Mouse (Mus musculus): Measurements from ENCODE around the gene Cel.
"Not testable (repeated sequence)": the region's sequence is repeated elsewhere in the genome, so short reads cannot be mapped to it uniquely, and the experiment has no call there.

The Cel gene

GRCm38 (mm10) chr2:28525219-28525942 lies 37.8 kb downstream of the Cel start:
- in situ Hi-C loops (cut with MboI; ENCODE audit: unreplicated experiment in 2 of 2): loop anchor here in 1 of 2 experiments (25.0 kb wide), 1 partner anchor 1213 kb away; no protein-coding TSS in a partner anchor

GRCm38 (mm10) chr2:28524406-28524805 lies 38.8 kb downstream of the Cel start:
- in situ Hi-C loops (cut with MboI; ENCODE audit: unreplicated experiment in 2 of 2): no loop called here

DNA sequence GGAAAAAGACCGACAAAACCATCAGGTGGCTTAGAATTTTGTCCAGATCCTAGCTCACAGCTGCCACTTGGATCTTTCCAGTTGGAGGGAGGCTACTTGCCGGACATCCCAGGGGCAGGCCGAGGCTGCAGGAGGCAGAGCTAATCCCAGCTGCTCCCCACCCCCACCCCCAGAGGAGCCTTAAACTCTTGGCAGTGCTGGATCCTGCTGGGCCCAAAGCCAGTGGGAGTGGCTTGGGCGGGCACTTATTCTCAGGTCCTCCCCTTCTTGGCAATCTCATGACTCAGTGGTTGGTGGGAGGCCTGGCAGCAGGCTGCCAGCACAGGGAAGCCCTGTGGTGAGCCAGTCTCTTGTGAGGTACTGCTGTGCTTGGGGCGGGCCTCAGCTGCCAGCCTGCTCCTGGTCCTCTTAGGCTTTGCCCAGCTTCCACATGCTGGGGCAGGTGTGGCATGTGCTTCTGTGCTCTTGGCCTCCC lies 39.5 kb downstream of the Cel start:
- in situ Hi-C loops (cut with MboI; ENCODE audit: unreplicated experiment in 2 of 2): no loop called here

DNA sequence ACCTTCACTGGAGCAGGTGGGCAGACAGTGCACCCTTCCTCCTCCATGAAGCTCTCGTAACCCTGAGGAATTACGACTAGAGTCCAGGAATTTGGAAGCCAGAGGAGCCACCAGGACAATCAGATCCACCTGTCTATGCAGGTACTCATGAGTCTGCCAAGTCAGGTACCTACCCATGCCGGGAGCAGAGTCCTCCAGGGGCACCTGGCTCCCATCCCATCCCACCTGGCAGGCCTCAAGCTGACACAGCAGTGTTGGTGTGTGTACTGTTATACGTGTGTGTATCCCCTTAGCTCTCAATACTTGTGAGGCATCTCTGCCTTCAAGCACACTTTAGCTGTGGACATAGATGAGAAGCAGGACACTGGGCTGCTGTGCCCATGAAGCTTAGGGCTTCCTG lies 41.0 kb downstream of the Cel start:
- in situ Hi-C loops (cut with MboI; ENCODE audit: unreplicated experiment in 2 of 2): no loop called here

DNA sequence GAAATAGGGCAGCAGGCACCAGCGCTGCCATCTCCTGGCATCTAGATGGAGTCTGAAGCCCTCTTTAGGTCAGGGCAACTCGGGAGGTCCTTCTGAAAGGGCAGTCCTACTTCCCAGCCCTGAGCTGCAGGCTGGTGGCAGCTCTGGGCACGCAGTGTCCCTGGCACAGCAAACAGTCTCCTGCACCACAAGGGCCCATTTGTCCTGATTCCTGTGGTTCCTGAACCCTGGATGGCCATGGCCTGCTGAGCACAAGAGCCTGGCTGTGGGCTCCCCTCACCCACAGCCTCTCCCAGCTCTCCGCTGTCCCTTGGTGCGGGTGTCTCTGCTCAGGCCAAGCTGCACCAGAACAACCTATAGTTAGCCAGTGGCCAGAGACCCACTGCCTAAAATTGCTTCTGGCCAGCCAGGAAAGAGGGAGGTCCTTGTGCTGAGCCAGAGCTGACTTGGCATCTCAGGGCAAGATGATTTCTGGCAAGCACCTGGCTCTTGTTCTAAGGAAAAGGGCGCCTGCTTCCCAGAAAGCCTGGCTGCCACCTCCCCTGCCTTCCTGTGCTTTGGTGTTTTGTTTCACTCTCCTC lies 41.5 kb downstream of the Cel start:
- in situ Hi-C loops (cut with MboI; ENCODE audit: unreplicated experiment in 2 of 2): no loop called here

DNA sequence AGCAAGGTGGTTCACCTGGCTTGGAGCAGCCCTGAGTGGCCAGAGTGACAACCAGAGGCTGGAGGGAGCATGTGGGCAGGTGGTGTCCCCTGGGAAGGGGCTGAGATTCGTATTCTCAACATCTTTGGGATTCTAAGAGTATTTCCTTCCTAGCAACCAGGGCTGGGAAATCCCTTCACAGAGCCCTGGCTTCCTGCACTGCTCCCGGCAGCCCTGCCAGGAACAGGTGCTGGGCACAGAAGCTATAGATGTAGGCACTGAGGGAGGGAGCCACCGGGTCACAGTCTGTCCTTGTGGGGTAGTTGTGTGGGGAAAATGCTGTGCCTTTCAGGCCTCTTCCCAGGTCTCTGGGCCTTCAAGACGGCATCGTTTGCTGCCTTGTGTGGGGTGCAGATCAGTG lies 42.6 kb downstream of the Cel start:
- in situ Hi-C loops (cut with MboI; ENCODE audit: unreplicated experiment in 2 of 2): no loop called here

GRCm38 (mm10) chr2:28518231-28518630 lies 45.0 kb downstream of the Cel start:
- in situ Hi-C loops (cut with MboI; ENCODE audit: unreplicated experiment in 2 of 2): loop anchor here (5.0 kb wide), 3 partner anchors 34 to 69 kb away; partner anchors contain the start of gene Gtf3c5 (in 1 of the 2)

DNA sequence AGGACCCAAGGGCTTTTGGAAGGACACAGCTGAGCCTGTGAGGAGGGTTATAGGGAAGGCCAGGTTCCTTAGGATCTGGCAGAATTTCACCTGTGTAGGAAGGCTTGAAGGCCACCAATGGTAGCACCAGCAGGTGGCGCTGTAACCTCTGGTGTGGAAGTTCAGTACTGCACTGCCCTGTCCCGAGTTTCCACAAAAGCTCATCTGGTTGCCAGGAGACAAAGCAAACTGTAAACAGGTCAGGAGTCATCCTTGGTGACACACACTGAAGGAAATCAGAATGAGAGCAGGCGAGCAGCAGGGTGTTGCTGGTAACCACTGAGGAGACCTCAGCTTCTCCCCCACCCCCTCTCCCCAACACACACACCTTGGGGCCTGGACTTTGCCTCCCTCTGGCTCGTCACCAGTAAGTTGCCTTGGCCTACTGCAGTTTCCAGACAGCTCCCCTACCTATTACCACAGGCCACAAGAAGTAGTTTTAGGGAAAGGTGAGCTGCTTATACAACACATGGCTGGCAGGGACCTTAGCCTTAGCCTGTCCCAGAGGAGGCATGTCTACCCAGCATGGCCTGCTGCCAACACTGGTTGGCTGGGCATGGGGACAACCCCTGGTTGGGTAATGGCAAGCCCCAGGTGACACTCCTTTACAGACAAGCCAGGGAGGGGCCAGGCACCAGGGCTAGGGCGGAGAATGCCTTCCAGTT lies 45.8 kb downstream of the Cel start:
- in situ Hi-C loops (cut with MboI; ENCODE audit: unreplicated experiment in 2 of 2): loop anchor here (5.0 kb wide), 3 partner anchors 35 to 70 kb away; partner anchors contain the start of gene Gtf3c5 (in 1 of the 2)

GRCm38 (mm10) chr2:28514489-28514888 lies 48.7 kb downstream of the Cel start:
- in situ Hi-C loops (cut with MboI; ENCODE audit: unreplicated experiment in 2 of 2): no loop called here

GRCm38 (mm10) chr2:28513431-28514370 lies 49.5 kb downstream of the Cel start:
- in situ Hi-C loops (cut with MboI; ENCODE audit: unreplicated experiment in 2 of 2): no loop called here

GRCm38 (mm10) chr2:28512798-28513401 lies 50.3 kb downstream of the Cel start, which contains the start of gene Ralgds:
Gene Ralgds (plus strand): TSS chr2:28513125.
- in situ Hi-C loops (cut with MboI; ENCODE audit: unreplicated experiment in 2 of 2): no loop called here

DNA sequence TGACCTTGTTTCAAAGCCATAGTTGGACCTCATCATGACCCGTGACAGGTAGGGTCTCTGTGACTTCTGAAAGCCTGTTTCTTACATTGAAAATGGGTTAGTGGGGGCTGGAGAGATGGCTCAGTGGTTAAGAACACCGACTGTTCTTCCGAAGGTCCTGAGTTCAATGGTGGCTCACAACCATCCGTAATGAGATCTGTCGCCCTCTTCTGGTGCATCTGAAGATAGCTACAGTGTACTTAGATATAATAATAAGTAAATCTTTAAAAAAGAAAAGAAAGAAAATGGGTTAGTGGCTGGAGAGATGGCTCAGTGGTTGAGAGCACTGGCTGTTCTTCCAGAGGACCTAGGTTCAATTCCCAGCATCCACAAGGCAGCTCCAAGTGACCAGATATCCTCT lies 51.6 kb downstream of the Cel start:
- in situ Hi-C loops (cut with MboI; ENCODE audit: unreplicated experiment in 2 of 2): not testable (repeated sequence)

DNA sequence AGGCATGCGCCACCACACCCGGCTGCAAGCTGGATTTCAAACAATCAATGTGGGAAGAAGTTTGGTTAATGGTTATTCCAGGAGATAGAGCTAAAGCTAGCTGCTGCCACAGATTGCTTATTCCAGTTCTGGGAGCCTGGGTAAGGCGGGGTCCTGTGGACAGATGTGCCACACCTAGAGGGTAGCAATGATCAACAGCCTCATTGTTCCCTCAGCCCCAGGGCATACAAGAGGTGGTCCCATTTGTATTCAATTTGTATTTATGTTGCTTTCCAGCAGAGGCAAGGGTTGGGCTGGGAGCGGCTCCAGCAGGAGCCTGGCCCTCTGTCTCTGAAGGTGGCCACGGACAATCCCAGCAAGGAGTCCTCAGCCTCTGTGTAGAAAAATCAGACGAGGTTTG lies 56.9 kb downstream of the Cel start:
- in situ Hi-C loops (cut with MboI; ENCODE audit: unreplicated experiment in 2 of 2): no loop called here

DNA sequence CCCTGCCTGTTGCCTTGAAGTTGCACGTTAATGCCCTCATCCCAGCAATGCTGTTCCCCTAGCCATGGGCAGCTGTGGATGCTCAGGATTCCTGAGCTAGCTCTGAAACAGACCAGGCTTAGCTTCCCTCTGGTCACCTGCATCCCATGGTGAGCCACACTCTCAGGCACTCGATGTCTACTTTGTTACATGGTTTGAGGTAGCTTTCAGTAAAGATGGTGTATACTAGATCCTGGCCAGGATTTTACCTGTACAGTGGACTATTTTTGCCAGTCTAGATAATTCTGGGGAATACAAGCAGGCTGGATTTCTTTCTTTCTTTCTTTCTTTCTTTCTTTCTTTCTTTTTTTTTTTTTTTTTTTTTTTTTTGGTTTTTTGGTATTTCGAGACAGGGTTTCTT lies 57.4 kb downstream of the Cel start, which contains the start of gene Gm10134:
Gene Gm10134, plus strand, starts transcription at position 301 of the 400 bp plus-strand sequence.
- in situ Hi-C loops (cut with MboI; ENCODE audit: unreplicated experiment in 2 of 2): no loop called here

Data from v-Abl transformed pro-B cells (cell line).